Mouse (Mus musculus) liver, embryonic 11.5 days (tissue): ENCODE measurements around the gene Nipa1. TPM values are rescaled to one million over a fixed set of nuclear protein-coding genes. Genes with fewer than 3 reads are reported as not detected.

Experiments used
- ATAC-seq: fragments of 200-750 bp; cut with Nextera tagmentation; replicated peaks from 2 replicates; pipeline ENCODE4 v1.8.0; 2017; ENCODE audit warnings: moderate number of reproducible peaks, mild to moderate bottlenecking, moderate TSS enrichment, moderate library complexity; ENCODE audit not compliant: low FRiP score
- DNase-seq: peaks from one replicate; pipeline ENCODE4 v3.0.0-alpha.2; 2017; ENCODE audit warnings: low spot score
- H3K27ac ChIP-seq: fragments of 300-500 bp; sonication (generic); 2 replicates; pipeline ENCODE4 v1.5.1; 2014; ENCODE audit warnings: mild to moderate bottlenecking, low read depth, low read length, control low read depth
- H3K27me3 ChIP-seq: fragments of 300-500 bp; sonication (generic); replicated peaks from 2 replicates; pipeline ENCODE4 v1.6.1; 2014; ENCODE audit warnings: low read length, mixed read lengths; ENCODE audit not compliant: control insufficient read depth, insufficient read depth
- H3K36me3 ChIP-seq: fragments of 300-500 bp; sonication (generic); 2 replicates; pipeline ENCODE4 v1.6.1; 2014; ENCODE audit warnings: mild to moderate bottlenecking, low read length, moderate library complexity, mixed read lengths; ENCODE audit not compliant: control insufficient read depth, insufficient read depth
- H3K4me1 ChIP-seq: fragments of 300-500 bp; sonication (generic); replicated peaks from 2 replicates; pipeline ENCODE4 v1.6.1; 2014; ENCODE audit warnings: low read length, mixed read lengths; ENCODE audit not compliant: control insufficient read depth, insufficient read depth
- H3K4me2 ChIP-seq: fragments of 300-500 bp; sonication (generic); 2 replicates; pipeline ENCODE4 v1.6.1; 2014; ENCODE audit warnings: mild to moderate bottlenecking, control low read depth, moderate library complexity
- H3K4me3 ChIP-seq: fragments of 300-500 bp; sonication (generic); 2 replicates; pipeline ENCODE4 v1.5.1; 2014; ENCODE audit warnings: low read depth, low read length, control low read depth
- H3K9ac ChIP-seq: fragments of 300-500 bp; sonication (generic); 2 replicates; pipeline ENCODE4 v1.6.1; 2014; ENCODE audit warnings: low read depth, low read length, control low read depth
- H3K9me3 ChIP-seq: fragments of 300-500 bp; sonication (generic); 2 replicates; pipeline ENCODE4 v1.6.1; 2016; ENCODE audit warnings: low read length, inconsistent platforms, mixed read lengths; ENCODE audit not compliant: control insufficient read depth
- WGBS: fragments of 180-500 bp; shearing (Covaris S2); extraction: QIAGEN DNeasy Blood & Tissue Kit; methylation state at CpG from one replicate; pipeline ENCODE4 v1.1.7; 2014; 5-methylcytosine and 5-hydroxymethylcytosine counted together
- polyA plus RNA-seq: library from polyadenylated mRNA; unstranded; fragments of >200 nt; fragmentation: Nextera tagmentation; extraction: Ambion mirVana; gene quantifications from 2 replicates; pipeline ENCODE4 v1.2.1, GENCODE M21; 2014

Nipa1 gene
- polyA plus RNA-seq, 1 experiment from 2014 or later = 14.5 TPM

- no peaks in the 10 kb centered on the region for H3K9me3 ChIP-seq
- 84% methylated on average over 4 of the region's 4 CpGs for WGBS
- H3K27ac ChIP-seq = no peak overlapping the region
- DNase-seq = no peak
- no peak for ATAC-seq
- no peaks in the 10 kb centered on the region for H3K27me3 ChIP-seq
- no peak overlapping the region for H3K4me3 ChIP-seq
- H3K9ac ChIP-seq = no peak overlapping the region
- no peak overlapping the region for H3K4me2 ChIP-seq
- no peaks in the 10 kb centered on the region for H3K4me1 ChIP-seq
- peaks cover 5% of the 10 kb centered on the region; the same call in 1 of the 2 replicates for H3K36me3 ChIP-seq
These were observed 81.4 kb downstream of the Nipa1 start for GRCm38 (mm10) chr7:55938341-55938740.

GRCm38 (mm10) chr7:55935025-55935424 is 84.7 kb downstream of the Nipa1 start:
- no peak overlapping the region for H3K27ac ChIP-seq
- 94% methylated on average over 2 of the region's 2 CpGs for WGBS
- H3K36me3 ChIP-seq = peaks cover 8% of the 10 kb centered on the region
- no peak overlapping the region for H3K4me2 ChIP-seq
- no peaks in the 10 kb centered on the region for H3K9me3 ChIP-seq
- ATAC-seq (no peak), DNase-seq (no peak)
- no peak overlapping the region for H3K4me3 ChIP-seq
- no peak overlapping the region for H3K9ac ChIP-seq
- no peaks in the 10 kb centered on the region for H3K4me1 ChIP-seq
- no peaks in the 10 kb centered on the region for H3K27me3 ChIP-seq

GRCm38 (mm10) chr7:55928649-55929048 is 91.1 kb downstream of the Nipa1 start:
- Histone ChIP-seq H3K27ac (no peak overlapping the region), H3K4me2 (no peak overlapping the region), H3K9ac (no peak overlapping the region), H3K4me1 (no peaks in the 10 kb centered on the region), H3K9me3 (no peaks in the 10 kb centered on the region), H3K27me3 (no peaks in the 10 kb centered on the region), H3K36me3 (peaks cover 14% of the 10 kb centered on the region), H3K4me3 (no peak overlapping the region)
- 71% methylated on average over 2 of the region's 2 CpGs for WGBS
- no peak for DNase-seq
- no peak for ATAC-seq

Other genes with a start within 250 kb of the Nipa1 start
- gene Tubgcp5, start 225.8 kb downstream of the Nipa1 start, polyA plus RNA-seq = 24.1 and 25.0 TPM in 2 replicates
- gene Cyfip1, start 178.2 kb downstream of the Nipa1 start, polyA plus RNA-seq = 47.8 and 56.7 TPM in 2 replicates
- gene Nipa2, start 57.5 kb downstream of the Nipa1 start, polyA plus RNA-seq = 42.2 and 44.6 TPM in 2 replicates
- 18.5 and 19.9 TPM in 2 replicates for gene Herc2, start 30.2 kb upstream of the Nipa1 start, polyA plus RNA-seq
- 0.08 TPM in 1 of 2 replicates, not detected in the other for gene Oca2, start 219.8 kb upstream of the Nipa1 start, polyA plus RNA-seq